Mouse (Mus musculus) cerebellum, adult 2 months (tissue): ENCODE measurements at regions not wholly inside any gene's neighbourhood (a gene's known extent, or its start where the extent isn't known, plus 50 kb on each side); places are given as distances from the start of the nearest gene placed in this dataset.

Experiments
- CTCF ChIP-seq: fragments of 200-500 bp; IDR thresholded peaks from 2 replicates; pipeline ENCODE4 v1.5.1; 2011; ENCODE audit warnings: low read depth, mild to moderate bottlenecking, control low read depth, low read length, moderate library complexity, borderline replicate concordance; ENCODE audit not compliant: insufficient read depth
- POLR2A ChIP-seq: fragments of 200-500 bp; IDR thresholded peaks from 2 replicates; pipeline ENCODE4 v1.6.1; 2011; ENCODE audit warnings: low read length, control low read depth, borderline replicate concordance; ENCODE audit not compliant: insufficient read depth

DNA sequence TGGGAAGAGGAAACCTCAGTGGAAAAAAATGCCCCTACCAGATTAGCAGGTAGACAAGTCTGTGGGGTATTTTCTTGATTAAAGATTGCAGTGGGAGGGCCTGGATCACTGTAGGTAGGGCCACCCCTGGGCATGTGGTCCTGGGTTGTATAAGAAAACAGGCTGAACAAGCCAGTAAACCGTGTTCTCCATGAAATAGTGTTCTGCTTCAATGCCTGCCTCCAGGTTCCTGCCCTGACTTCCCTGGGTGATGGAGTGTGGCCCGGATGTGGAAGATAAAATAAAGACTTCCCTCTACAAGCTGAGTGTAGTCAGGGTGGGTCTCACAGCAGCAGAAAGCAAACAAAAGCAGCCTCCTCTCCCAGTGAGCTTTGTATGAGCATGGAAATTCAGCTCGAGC lies 231.6 kb downstream of the Bcl11b start:
- TF ChIP-seq CTCF, result no peak
- TF ChIP-seq POLR2A, result no peak
